Mouse (Mus musculus) left cerebral cortex, postnatal 10 days (tissue): Measurements from ENCODE around the gene Pkn1. TPM values are rescaled to one million over a fixed set of nuclear protein-coding genes. Genes with fewer than 3 reads are reported as not detected.
A peak's percentile ranks its signal among the peaks of the same experiment; 100 is the strongest.

Experiments used
- DNase-seq, 2 experiments: peaks; one replicate each; pipeline ENCODE4 v3.0.0; 2021 to 2022; ENCODE audit warnings: low spot score in 2 of 2, mixed read lengths in 1 of 2; ENCODE audit errors: extremely low spot score in 1 of 2
- intact Hi-C: fragments of 180-260 bp; cut with DNase I; formaldehyde crosslinking; loops from one replicate; pipeline ENCODE4 v1.15.1; 2025
- total RNA-seq, 2 experiments: library from RNA; stranded (reverse); gene quantifications; 2 replicates each; pipeline ENCODE4 v1.2.3; 2021

Gene Pkn1
- total RNA-seq, 2 experiments from 2014 or later = 73.1 to 75.9 TPM

DNA sequence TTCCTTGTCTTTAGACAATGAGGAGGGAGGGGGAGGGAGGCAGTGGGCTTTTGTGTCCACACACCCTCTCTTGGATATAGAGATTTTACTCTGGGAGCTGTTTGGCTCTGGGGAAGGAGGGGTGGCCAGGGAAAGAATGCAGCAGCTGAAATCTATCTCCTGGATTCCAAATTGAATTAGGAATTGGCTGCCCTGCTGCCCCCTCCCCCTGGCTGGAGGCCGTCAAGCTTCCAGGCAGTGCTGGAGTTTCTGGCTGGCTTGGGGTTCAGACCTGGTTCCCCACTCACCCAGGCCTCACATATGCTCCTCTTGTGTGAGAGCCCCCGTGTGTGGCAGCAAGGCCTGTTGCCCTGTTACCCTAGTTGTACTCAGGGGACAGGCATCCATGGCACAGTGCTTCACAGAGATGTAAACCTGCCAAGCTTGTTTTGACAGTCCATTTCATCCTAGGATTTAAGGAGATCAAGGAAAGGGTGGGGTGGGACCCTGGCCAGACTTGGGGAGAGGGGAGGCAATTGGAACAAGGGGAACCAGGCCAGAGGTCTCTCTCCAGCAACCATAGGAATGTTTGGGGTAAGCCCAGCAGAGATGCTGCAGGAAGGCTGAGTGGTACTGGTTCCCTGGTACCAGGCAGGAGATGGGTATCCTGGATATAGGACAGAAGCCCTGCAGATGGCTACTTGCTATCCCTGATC, 33.9 kb downstream of the Pkn1 start:
- intact Hi-C loops = no loop called here
- no peak for DNase-seq

DNA sequence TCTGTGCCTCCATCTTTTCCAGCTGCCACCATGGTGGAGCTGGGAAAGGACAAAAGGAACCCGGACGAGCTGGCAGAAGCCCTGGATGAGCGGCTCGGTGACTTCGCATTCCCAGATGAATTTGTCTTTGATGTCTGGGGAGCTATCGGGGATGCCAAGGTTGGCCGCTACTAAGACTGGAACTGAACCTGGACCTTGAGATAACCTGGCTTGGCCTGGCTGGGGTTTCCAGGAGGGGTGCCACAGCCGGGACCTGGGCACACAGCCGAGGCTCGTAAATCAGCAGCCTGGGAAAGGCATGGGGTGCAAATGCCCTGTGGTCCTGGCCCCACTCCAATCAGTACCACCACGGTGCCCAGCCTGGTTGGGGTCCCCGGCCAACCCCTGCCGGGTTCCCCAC, 34.9 kb downstream of the Pkn1 start:
- DNase-seq = peak in 1 of 2 experiments; percentile 49
- intact Hi-C loops = no loop called here

DNA sequence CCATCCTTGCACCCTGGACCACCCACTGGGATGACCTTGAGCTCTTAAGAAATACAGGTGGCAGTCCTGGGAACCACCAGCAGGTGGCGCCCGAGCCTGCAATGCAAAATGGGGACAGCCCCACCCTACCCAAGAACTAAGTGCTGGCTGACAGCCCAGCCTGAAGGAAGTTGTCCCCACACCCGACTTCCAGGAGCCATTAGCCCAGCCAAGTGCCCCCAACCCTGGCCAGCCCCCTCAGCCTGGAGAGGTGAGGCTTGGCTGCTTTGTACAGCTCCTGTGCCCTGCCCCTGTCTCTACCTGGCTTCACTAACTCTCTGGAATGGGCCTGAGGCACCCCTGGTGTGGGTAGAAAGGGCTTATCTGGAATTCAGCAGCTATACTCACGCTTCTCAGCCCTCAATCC, 36.6 kb downstream of the Pkn1 start:
- intact Hi-C loops = no loop called here

DNA sequence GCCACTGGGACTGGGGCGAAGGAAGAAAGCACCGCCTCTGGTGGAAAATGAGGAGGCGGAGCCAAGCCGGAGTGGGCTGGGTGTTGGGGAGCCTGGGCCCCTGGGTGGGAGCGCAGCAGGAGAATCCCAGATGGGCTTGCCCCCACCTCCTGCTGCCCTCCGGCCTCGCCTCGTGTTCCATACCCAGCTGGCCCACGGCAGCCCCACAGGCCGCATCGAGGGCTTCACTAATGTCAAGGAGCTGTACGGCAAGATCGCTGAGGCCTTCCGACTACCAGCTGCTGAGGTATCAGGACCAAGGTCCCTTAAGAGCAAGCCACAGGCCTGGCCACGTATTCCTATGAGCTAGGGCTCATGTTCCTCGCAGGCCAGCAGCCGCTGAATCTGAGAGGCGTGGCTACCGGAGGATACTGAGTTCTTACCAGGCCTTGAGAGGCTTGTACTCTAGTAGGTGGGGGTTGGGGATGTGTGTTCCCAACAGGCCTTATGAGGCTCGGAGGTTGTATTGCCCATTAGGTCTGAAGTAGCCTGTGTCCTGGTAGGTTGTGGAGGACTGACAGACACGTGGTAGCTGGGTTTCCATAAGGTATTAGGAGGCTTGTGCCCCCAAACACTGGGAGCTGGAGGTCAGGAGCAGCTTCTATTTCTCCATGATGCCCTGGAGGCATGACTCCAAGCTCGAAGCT, 37.8 kb downstream of the Pkn1 start:
- peak in 1 of 2 experiments; percentile 61 for DNase-seq
- intact Hi-C loops = no loop called here

More for the DNA sequence above, 36.6 kb downstream of the Pkn1 start:
- DNase-seq = peak; percentile 82 to 94

DNA sequence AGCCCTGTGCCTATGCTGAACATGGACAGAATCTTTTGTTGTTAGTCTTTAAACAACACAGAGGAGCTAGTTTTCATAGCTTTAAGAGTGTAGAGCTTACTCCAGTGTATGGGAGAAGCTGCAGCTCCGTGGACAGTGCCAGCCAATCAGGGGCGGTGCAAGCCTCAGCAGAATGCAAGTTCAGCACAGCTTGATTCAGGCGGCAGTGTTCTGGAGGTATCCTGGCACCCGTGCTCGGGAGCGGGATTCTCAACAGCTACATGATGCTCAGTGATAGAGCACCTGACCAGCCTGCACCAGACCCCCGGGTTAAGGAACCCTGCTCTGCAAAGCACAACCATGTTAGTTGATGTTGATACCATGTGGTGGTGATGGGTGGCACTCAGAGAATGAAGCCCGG, 38.4 kb downstream of the Pkn1 start:
- intact Hi-C loops = no loop called here
- DNase-seq = no peak

DNA sequence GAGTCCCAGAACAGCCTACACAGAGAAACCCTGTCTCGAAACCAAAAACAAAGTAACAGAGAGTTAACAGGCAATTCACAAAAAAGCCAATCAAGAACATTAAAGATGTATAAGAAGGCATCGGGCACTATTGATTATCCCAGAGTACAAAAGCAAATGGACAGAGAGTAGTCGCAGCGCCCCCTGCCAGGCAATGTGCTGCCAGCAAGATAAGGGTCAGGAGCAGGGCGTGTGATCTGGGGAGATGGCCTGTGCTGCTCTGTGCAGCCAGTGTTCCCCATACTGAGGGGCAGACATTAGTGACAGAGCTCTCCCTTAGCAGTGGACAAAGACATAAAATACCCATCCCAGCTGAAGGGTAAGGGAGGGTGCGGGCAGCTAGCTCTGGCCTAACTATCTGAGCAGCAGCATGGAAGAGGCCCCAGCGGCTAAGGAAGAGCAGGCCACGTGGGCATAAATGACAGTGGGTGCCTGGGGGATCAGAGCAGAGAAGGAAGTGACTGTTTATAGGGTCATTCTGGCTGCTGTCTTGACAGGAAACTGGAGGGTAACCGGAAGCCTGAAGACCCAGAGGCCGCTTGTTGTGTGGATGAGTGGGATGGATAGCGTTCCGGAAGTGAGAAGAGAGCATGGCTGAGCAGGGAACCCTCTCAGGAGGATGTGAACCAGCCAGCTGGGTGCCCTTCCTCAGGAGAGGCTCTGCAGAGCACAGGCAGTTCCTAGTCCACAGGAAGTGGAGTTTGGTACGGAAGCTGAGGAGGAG, 42.3 kb downstream of the Pkn1 start:
- peak in 1 of 2 experiments; percentile 57 for DNase-seq
- intact Hi-C loops = no loop called here

DNA sequence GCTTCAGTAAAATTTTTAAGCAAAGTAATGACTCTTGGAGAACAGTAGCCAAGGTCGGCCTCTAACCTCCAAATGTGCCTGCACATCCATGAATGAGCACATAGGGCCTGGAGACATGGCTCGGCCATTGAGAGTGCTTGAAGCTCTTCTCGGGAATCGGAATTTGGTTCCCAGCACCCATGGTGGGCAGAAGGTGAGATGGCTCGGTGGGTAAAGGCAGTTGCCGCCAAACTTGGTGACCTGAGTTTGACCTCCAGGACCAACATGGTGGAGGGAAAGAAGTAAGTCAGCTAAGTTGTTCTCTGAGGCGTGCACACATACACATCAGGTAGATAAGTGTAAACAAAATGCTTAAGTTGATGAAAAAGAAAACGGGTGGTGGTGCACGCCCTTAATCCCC, 42.9 kb downstream of the Pkn1 start:
- DNase-seq = no peak
- intact Hi-C loops = no loop called here

DNA sequence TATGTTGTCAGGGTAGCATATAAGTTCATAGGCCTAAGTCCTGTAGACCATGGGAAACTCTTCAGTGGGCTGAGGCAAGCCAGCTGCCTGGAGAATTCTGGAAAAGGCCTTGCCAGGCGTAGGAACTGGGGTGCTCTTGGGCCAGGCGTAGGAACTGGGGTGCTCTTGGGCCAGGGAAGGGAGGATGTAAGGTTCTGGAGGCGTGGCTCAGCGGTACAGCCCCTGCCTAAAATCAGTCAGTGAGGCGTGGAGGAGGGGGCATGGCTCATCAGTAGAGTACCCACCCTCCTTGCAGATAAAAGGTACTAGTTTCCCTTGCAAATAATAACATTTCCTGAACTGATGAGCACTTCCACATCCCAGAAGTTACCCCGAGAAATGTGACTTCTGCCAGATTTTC, 44.3 kb downstream of the Pkn1 start:
- intact Hi-C loops = no loop called here
- no peak for DNase-seq

DNA sequence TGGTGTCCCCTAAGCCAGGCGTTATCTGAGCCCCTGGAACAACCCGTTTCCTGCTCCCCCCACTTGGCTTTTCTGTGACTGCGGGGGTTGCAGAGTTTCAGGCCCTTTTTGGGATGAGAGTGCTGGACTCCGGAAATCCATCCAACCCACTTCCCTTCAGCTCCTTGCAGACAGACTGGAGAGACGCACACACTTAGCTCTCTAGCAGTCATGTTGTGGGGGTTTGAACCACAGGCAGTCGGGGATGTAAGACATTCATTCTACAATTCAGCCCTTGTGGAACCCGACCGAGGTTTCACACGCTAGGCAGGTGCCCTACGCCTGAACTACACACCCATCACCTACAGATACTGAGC, 45.3 kb downstream of the Pkn1 start:
- intact Hi-C loops = no loop called here

DNA sequence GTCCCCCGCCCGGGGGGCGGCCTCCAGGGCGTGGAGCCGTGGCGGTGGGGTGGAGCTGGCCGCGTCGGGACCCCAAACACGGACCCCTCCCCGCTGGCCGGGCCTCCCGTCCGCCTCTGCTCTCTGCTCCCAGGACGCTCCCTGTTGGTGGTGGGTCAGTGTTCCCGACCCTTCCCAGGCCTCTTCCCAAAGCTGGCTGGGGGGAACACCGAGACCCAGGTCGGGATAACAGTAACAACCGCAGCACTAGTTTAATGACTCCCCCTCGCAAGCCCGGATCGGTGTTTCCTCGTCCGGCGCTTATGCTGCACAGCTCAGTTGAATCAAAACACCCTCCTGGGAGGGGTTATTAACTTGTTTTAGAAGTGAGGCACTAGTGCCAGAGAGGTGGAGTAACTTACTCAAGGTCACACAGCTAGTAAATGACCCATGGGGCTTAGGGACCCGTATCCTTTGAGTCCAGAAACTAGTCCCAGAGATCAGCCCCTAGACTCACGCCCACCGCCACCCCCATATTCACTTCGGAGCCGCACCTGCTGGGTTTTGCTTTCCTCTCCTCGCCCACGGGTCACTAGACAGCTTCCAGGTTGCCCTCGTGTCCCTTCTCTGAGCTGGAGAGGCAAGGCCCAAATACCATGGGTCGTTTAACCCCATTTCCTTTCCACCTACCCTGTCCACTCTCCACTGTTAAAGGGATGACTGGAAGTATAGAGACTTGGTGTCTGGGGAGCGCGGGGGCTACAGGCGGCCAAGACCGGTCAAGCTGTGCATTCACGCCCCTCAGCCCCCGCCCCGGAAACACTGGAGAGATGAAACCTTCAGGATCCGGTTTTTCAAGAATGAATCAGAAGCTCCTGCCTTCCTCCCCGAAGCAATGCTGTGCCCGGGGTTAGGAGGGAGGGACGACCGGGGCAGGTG, 46.0 kb downstream of the Pkn1 start:
- DNase-seq = peak in 1 of 2 experiments; percentile 61

More for the DNA sequence above, 45.3 kb downstream of the Pkn1 start:
- DNase-seq = no peak

DNA sequence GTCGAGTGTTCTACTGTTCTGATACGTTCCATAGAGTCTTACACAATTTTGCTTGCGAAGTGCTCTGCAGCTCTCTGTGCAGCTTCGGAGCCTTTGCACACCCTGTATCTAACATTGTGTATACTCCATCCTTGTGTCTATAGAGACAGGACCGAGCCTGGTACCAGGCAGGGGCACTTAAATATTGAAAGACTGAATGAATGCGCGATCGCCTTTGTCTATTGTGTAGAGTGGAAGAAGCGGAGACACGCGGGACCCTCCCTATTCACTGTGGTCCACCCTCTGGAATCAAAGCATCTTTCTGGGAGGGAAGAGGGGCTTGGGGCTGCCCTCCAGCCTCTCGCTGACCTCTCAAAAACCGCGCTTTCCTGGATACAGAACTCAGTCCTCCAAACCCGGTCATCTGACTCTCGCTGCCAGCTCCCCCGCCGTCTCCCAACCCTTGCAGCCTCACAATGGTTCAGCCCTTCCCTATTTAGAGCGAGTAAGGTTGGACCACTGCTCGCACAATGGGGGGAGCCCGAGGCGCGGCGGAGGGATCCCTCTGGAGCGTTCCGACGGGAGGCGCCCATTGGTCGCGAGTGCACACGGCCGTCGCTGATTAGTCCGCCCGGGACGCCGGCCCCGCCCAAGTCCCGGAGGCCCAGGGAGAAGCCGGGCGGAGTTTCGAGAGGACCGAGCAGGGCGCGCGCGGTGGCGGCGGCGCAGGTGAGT, 46.8 kb downstream of the Pkn1 start, which contains the start of gene Gipc1:
Gene Gipc1, plus strand, starts transcription at position 648 of the 714 bp plus-strand sequence.
- intact Hi-C loops = no loop called here
- DNase-seq = peak; percentile 96 to 98

More for the DNA sequence above, 46.0 kb downstream of the Pkn1 start:
- intact Hi-C loops = no loop called here

DNA sequence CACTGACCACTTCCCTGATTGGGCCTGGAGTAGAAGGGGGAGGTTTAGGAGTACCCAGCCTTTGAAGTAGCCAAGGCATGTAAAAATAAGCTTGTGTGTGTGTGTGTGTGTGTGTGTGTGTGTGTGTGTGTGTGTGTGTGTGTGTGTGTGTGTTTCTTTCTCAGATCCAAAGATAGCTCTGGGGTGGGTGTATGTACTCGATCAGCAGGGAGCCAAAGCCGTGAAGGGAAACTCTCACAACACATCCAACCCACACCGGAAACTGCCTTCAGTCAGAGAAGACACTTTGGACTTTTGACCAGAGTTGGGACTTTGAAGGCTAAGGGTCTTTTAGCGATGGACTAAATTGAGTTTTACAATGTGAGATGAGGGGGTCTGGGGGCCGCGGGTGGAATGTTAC, 49.3 kb downstream of the Pkn1 start:
- intact Hi-C loops = no loop called here

DNA sequence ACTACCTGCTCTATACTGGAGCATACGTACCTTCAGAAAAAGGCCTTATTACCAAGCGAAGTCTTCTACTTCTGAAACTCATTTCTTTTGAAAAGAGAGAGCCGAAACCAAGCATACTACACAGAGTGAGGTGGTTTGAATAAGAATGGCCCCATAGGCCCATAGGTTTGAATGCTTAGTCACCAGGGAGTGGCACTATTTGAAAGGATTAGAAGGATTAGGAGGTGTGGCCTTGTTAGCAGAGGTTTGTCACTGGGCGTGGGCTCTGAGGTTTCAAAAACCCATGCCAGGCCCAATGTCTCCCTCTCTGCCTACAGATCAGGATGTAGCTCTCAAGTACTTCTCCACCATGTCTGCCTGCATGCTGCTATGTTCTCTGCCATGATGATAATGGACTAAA, 50.9 kb downstream of the Pkn1 start:
- intact Hi-C loops = no loop called here
- DNase-seq = no peak

More for the DNA sequence above, 49.3 kb downstream of the Pkn1 start:
- no peak for DNase-seq

DNA sequence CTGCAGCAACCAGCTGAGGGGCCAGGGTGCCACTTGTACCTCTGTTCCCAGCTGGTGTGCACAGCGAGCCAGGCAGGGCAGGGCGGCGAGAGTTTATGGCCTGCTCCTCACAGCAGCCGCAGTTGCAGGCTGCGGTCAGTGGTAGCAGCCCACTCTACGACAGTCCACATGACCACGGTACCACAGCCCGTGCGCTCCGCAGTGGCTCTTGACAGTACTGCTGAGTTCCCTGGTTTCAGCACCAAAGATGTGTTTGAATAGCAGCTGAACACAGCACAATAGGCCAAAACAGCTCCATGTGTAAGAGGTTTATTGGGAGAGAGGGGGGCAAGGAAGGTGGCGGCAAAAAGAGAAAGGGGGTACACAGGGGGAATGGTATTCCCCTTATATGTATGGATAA, 51.5 kb downstream of the Pkn1 start:
- no peak for DNase-seq
- intact Hi-C loops = no loop called here

DNA sequence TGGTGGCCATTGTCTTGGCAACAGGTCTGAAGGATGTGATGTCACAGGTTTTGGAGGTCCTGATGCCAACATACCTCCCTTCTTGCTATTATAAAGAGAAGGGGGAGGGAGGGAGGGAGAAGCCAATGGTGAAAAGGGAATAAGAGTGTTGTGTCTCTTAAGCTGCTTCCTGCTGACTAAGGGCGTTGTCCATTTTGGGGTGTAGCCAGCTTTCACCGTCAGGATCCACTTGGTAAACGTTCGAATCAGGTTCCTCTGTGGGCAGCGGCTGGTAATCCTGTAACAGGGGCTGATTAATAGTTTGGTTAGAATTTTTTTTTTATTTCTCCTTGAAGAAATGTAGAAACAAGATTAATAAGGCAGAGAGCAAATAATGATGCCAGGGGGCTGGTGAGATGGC, 59.3 kb downstream of the Pkn1 start:
- DNase-seq = no peak
- intact Hi-C loops = no loop called here

DNA sequence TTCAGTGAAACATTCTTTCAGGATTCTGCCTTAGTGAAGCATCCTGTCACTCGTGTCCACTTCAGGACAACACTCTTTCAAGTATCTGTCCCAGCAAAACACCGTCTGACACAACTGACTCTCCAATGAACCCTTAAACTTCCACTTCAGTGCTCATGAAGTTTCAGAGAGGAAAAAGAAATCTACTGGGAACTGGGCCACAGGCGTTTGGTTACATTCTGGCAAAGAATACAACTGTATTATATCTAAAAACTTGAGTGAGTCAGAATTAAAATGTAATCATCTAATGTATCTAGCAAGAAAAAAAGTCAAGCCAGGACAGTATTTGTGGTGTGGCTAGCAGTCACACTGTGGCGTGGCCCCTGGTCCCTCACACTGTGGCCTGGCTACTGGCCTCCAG, 60.1 kb downstream of the Pkn1 start:
- intact Hi-C loops = no loop called here
- DNase-seq = no peak

DNA sequence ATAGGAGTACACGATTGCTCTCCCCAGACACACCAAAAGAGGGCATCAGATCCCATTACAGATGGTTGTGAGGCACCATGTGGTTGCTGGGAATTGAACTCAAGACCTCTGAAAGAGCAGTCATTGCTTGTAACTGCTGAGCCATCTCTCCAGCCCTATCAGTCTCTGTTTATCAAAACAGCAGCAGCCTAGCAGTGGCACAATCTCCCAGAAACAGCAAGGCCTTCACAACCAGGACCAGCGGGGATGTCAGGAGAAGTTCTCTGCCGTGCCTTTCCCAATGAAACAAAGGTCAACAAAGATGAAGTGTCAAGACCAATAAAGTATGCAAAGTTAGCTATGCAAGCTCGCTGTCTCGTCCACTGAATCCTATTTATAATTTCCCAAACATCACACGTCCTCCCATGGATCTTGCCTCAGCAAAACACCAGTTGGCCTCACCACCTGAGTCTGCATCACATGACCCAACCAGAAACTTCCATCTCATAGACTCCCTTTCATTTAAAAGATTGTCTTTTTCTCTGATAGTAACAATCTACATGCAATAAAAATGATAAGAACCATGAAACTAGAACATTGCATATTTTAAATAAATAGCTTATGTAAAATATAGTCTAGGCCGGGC, 66.8 kb downstream of the Pkn1 start:
- DNase-seq = no peak
- intact Hi-C loops = no loop called here
